In genomic region chr2:165944576-165945351, GRCm38 (mm10) we compare ENCODE assay signal across 14 mouse cellular contexts. TPM values are rescaled to one million over a fixed set of nuclear protein-coding genes. Genes with fewer than 3 reads are reported as not detected.
DNase-seq lines count a peak whose midpoint lies in the region; ATAC-seq and TF ChIP-seq lines count a peak whose summit lies in the region.
"Had no signal": no experiment of that assay in that cellular context is flagged by ENCODE, and none has a peak within 500 bp of the region (broad histone marks: within the 10 kb centered on the region; RNA-seq: fewer than 3 reads in every experiment).

No protein-coding gene starts in this region.

- DNase-seq in heart, adult 11 months, result no peak
- peak; percentile 39 for DNase-seq in MEL (ENCODE audit: low read depth, low spot score)
- DNase-seq in liver, embryonic 13.5 days, result peak; percentile 63
- no peak for DNase-seq in thymus, postnatal 4 days
- no peak for DNase-seq in right cerebral cortex, adult 18-20 months
- DNase-seq: cerebellum, adult 18-20 months; kidney, adult 11 months; right cerebral cortex, postnatal 4 days; thymus, postnatal 14 days had no signal

- no peaks in the 10 kb centered on the region for H3K27me3 ChIP-seq in heart, embryonic 14.5 days (ENCODE audit: control insufficient read depth, insufficient read depth, low read length)
- H3K27me3 ChIP-seq in E14TG2a.4 (ENCODE audit: insufficient read depth, low read length) (peaks cover 24% of the 10 kb centered on the region), MEL (ENCODE audit: control insufficient read depth in 1 of 2, insufficient read depth in 2 of 2, low read length in 2 of 2) (no peaks in the 10 kb centered on the region)
- H3K27me3 ChIP-seq in liver, embryonic 13.5 days, result no peaks in the 10 kb centered on the region
- H3K27me3 ChIP-seq: CH12.LX; limb, embryonic 15.5 days; midbrain, embryonic 12.5 days had no signal

- peaks cover 4 to 5% of the 10 kb centered on the region in 2 experiments; a peak in 3 of 4 replicates for H3K4me1 ChIP-seq in heart, embryonic 14.5 days (ENCODE audit: control insufficient read depth in 2 of 2, insufficient read depth in 2 of 2, low read length in 2 of 2)
- H3K4me1 ChIP-seq in E14TG2a.4 (replicated peaks; ENCODE audit: low read depth, low read length), result peaks cover 31% of the 10 kb centered on the region
- peaks cover 3 to 13% of the 10 kb centered on the region in 2 experiments; a peak in 3 of 4 replicates for H3K4me1 ChIP-seq in MEL (ENCODE audit: control insufficient read depth in 1 of 2, insufficient read depth in 2 of 2, low read length in 2 of 2)
- H3K4me1 ChIP-seq in liver, embryonic 13.5 days (replicated peaks), result peaks cover 37% of the 10 kb centered on the region
- H3K4me1 ChIP-seq: limb, embryonic 15.5 days; midbrain, embryonic 12.5 days had no signal

- no peak overlapping the region for H3K4me2 ChIP-seq in heart, embryonic 14.5 days (ENCODE audit: low read length)
- H3K4me2 ChIP-seq in liver, embryonic 13.5 days, result peak overlapping the region; percentile 32
- H3K4me2 ChIP-seq: limb, embryonic 15.5 days; midbrain, embryonic 12.5 days had no signal

- no peak for TF ChIP-seq POLR2A in MEL (IDR thresholded peaks at IDR 0.05; ENCODE audit: control insufficient read depth in 1 of 2, insufficient read depth in 1 of 2, low read depth in 1 of 2, low read length in 2 of 2, poor library complexity in 1 of 2)

- peak; percentile 23 to 56; a peak in 3 of 4 replicates for TF ChIP-seq EP300 in MEL (IDR thresholded peaks at IDR 0.05; ENCODE audit: low read depth in 1 of 2, low read length in 2 of 2)

- no peaks in the 10 kb centered on the region for H3K36me3 ChIP-seq in heart, embryonic 14.5 days (ENCODE audit: control insufficient read depth, insufficient read depth, low read length)
- H3K36me3 ChIP-seq in E14TG2a.4 (ENCODE audit: insufficient read depth, low read length) (no peaks in the 10 kb centered on the region), MEL (ENCODE audit: control insufficient read depth in 1 of 2, insufficient read depth in 2 of 2, low read length in 2 of 2) (peaks cover 0 to 7% of the 10 kb centered on the region in 2 experiments; a peak in 2 of 4 replicates)
- H3K36me3 ChIP-seq in liver, embryonic 13.5 days, result no peaks in the 10 kb centered on the region
- H3K36me3 ChIP-seq: limb, embryonic 15.5 days; midbrain, embryonic 12.5 days had no signal

- no peak for ATAC-seq in heart, embryonic 14.5 days (ENCODE audit: insufficient number of reproducible peaks, insufficient read depth, low FRiP score, low read depth)
- ATAC-seq in liver, embryonic 13.5 days (ENCODE audit: low read depth), result peak; percentile 90

- 68% methylated on average over 11 of the region's 11 CpGs for WGBS in heart, embryonic 14.5 days
- 53% methylated on average over 11 of the region's 11 CpGs for WGBS in liver, embryonic 13.5 days (ENCODE audit: insufficient replicate concordance)

- H3K9ac ChIP-seq in heart, embryonic 14.5 days (ENCODE audit: low read length), result no peak overlapping the region
- no peak overlapping the region for H3K9ac ChIP-seq in MEL (ENCODE audit: control insufficient read depth, low read depth, low read length, poor library complexity, severe bottlenecking)
- H3K9ac ChIP-seq in liver, embryonic 13.5 days, result no peak overlapping the region
- H3K9ac ChIP-seq: limb, embryonic 15.5 days; midbrain, embryonic 12.5 days had no signal

- no peak for TF ChIP-seq RAD21 in MEL (IDR thresholded peaks at IDR 0.05; ENCODE audit: low read depth, low read length)

- peaks cover 5% of the 10 kb centered on the region; the same call in 1 of the 2 replicates for H3K9me3 ChIP-seq in heart, embryonic 14.5 days (ENCODE audit: control insufficient read depth, low read length)
- H3K9me3 ChIP-seq in E14TG2a.4 (ENCODE audit: low read length) (peaks cover 3% of the 10 kb centered on the region; the same call in 1 of the 2 replicates), MEL (replicated peaks; ENCODE audit: insufficient read depth, low read length) (no peaks in the 10 kb centered on the region)
- no peaks in the 10 kb centered on the region for H3K9me3 ChIP-seq in liver, embryonic 13.5 days (replicated peaks)
- H3K9me3 ChIP-seq: limb, embryonic 15.5 days; midbrain, embryonic 12.5 days had no signal

- no peaks in the 10 kb centered on the region for H3K79me2 ChIP-seq in MEL (ENCODE audit: control insufficient read depth, insufficient read depth, low read length, poor library complexity)

- TF ChIP-seq CTCF in E14TG2a.4 (conservative IDR thresholded peaks at IDR 0.05; ENCODE audit: low read length) (peak; percentile 25; the same call in 1 of the 2 replicates), MEL (IDR thresholded peaks at IDR 0.05 in 2 of 3, conservative IDR thresholded peaks at IDR 0.05 in 1 of 3; ENCODE audit: control insufficient read depth in 1 of 3, insufficient read depth in 1 of 3, low read depth in 2 of 3, low read length in 3 of 3, poor library complexity in 1 of 3, severe bottlenecking in 1 of 3) (peak; percentile 4 to 16 (median 14); a peak in 2 of 6 replicates)

- H3K27ac ChIP-seq in heart, embryonic 14.5 days (replicated peaks in 1 of 2; ENCODE audit: control insufficient read depth in 1 of 2, insufficient read depth in 1 of 2, low read depth in 2 of 2, low read length in 2 of 2), result peak overlapping the region; percentile 8 to 20; a peak in 1 of 4 replicates
- no peak overlapping the region for H3K27ac ChIP-seq in MEL (ENCODE audit: control insufficient read depth, low read depth, low read length)
- H3K27ac ChIP-seq in liver, embryonic 13.5 days, result peak overlapping the region; percentile 65
- H3K27ac ChIP-seq: limb, embryonic 15.5 days; midbrain, embryonic 12.5 days had no signal

- H3K4me3 ChIP-seq in heart, embryonic 14.5 days (ENCODE audit: control insufficient read depth in 1 of 2, insufficient read depth in 1 of 2, low read depth in 1 of 2, low read length in 2 of 2), result no peak overlapping the region
- H3K4me3 ChIP-seq in E14TG2a.4 (replicated peaks; ENCODE audit: low read length) (no peak overlapping the region), MEL (ENCODE audit: control insufficient read depth in 1 of 2, insufficient read depth in 1 of 2, low read depth in 2 of 2, low read length in 2 of 2) (no peak overlapping the region)
- no peak overlapping the region for H3K4me3 ChIP-seq in liver, embryonic 13.5 days (replicated peaks)
- H3K4me3 ChIP-seq: limb, embryonic 15.5 days; midbrain, embryonic 12.5 days had no signal

TF ChIP-seq in MEL, 35 proteins besides CTCF, POLR2A, EP300 and RAD21:
- TF ChIP-seq TCF12 (IDR thresholded peaks at IDR 0.05; ENCODE audit: low read depth, low read length) (peak; percentile 53; the same call in 1 of the 2 replicates), MEF2A (IDR thresholded peaks at IDR 0.05; ENCODE audit: extremely low read depth, insufficient replicate concordance, low read depth, low read length, poor library complexity, severe bottlenecking) (peak; percentile 91; the same call in 1 of the 2 replicates), GATA1 (IDR thresholded peaks at IDR 0.05; ENCODE audit: low read depth, low read length) (peak; percentile 61), ZKSCAN1 (IDR thresholded peaks at IDR 0.05; ENCODE audit: low read depth, low read length) (no peak), ETS1 (IDR thresholded peaks at IDR 0.05; ENCODE audit: low read depth, low read length) (peak; percentile 9; the same call in 1 of the 2 replicates), E2F4 (IDR thresholded peaks at IDR 0.05; ENCODE audit: borderline replicate concordance, low read depth, low read length) (no peak), TAL1 (IDR thresholded peaks at IDR 0.05; ENCODE audit: low read length) (peak; percentile 80)

RNA-seq across cellular contexts. Expression of gene Zmynd8, which starts 45.9 kb away (rescaled TPM):
- 35.9 and 38.0 TPM in 2 replicates for polyA plus RNA-seq in heart, embryonic 14.5 days (2014; fragmentation: Nextera tagmentation; extraction: Ambion mirVana)
- total RNA-seq in MEL (2012; rRNA removed), result 30.3 and 37.3 TPM in 2 replicates
- 10 to 100 TPM; 41.6 to 89.2 TPM for polyA plus RNA-seq in MEL (2012; ENCODE audit: insufficient read depth in 1 of 2, insufficient read length in 2 of 2, low read depth in 1 of 2, low replicate concordance in 2 of 2, missing spikeins in 1 of 2)
- 26.5 and 28.3 TPM in 2 replicates for polyA plus RNA-seq in liver, embryonic 13.5 days (2015; fragmentation: Nextera tagmentation; extraction: Ambion mirVana)

RNA-seq across cellular contexts. Expression of gene Ncoa3, which starts 47.7 kb away (rescaled TPM):
- 12.5 and 13.1 TPM in 2 replicates for polyA plus RNA-seq in heart, embryonic 14.5 days (2014; fragmentation: Nextera tagmentation; extraction: Ambion mirVana)
- total RNA-seq in MEL (2012; rRNA removed), result 5.7 and 6.7 TPM in 2 replicates
- polyA plus RNA-seq in MEL (2012; ENCODE audit: insufficient read depth in 1 of 2, insufficient read length in 2 of 2, low read depth in 1 of 2, low replicate concordance in 2 of 2, missing spikeins in 1 of 2), result 10 to 100 TPM; 10.3 to 19.8 TPM
- polyA plus RNA-seq in liver, embryonic 13.5 days (2015; fragmentation: Nextera tagmentation; extraction: Ambion mirVana), result 3.5 and 4.5 TPM in 2 replicates

Comparison
In these comparisons a context has a peak if more than half of its experiments do, and no peak if none do; other contexts are left out.
1. DNase-seq: peak in MEL (single experiment) and liver, embryonic 13.5 days (single experiment); none in heart, adult 11 months (single experiment), thymus, postnatal 4 days (single experiment) and right cerebral cortex, adult 18-20 months (single experiment).